Mouse (Mus musculus): Measurements from ENCODE around the gene Cdhr4.

Gene Cdhr4

GRCm38 (mm10) chr9:107992197-107992596, at the start of gene Cdhr4:
Gene Cdhr4, plus strand, starts transcription at chr9:107992497.
- DNase-seq (ENCODE audit: low read depth): no peak

GRCm38 (mm10) chr9:107947241-107948194, 44.8 kb upstream of the Cdhr4 start:
- DNase-seq (ENCODE audit: low read depth): no peak

GRCm38 (mm10) chr9:107949184-107949921, 42.9 kb upstream of the Cdhr4 start:
- no peak for DNase-seq (ENCODE audit: low read depth)

GRCm38 (mm10) chr9:107949922-107950235, 42.4 kb upstream of the Cdhr4 start, which contains the start of gene Traip:
Gene Traip, plus strand, starts transcription at chr9:107950136.
- DNase-seq (ENCODE audit: low read depth): no peak

GRCm38 (mm10) chr9:107950460-107951355, 41.6 kb upstream of the Cdhr4 start:
- DNase-seq (ENCODE audit: low read depth): peak; percentile 85

- no peak for DNase-seq (ENCODE audit: low read depth)
These were observed 36.5 kb upstream of the Cdhr4 start for GRCm38 (mm10) chr9:107955613-107956289.

- no peak for DNase-seq (ENCODE audit: low read depth)
These were observed 35.2 kb upstream of the Cdhr4 start for GRCm38 (mm10) chr9:107957141-107957540.

GRCm38 (mm10) chr9:107959896-107960295, 32.4 kb upstream of the Cdhr4 start:
- DNase-seq (ENCODE audit: low read depth): no peak

- DNase-seq (ENCODE audit: low read depth): no peak
These were observed 31.4 kb upstream of the Cdhr4 start for GRCm38 (mm10) chr9:107960928-107961327.

- no peak for DNase-seq (ENCODE audit: low read depth)
These were observed 30.9 kb upstream of the Cdhr4 start for GRCm38 (mm10) chr9:107961351-107961762.

- DNase-seq (ENCODE audit: low read depth): no peak
These were observed 30.4 kb upstream of the Cdhr4 start for GRCm38 (mm10) chr9:107961881-107962280.

GRCm38 (mm10) chr9:107962916-107963315, 29.4 kb upstream of the Cdhr4 start:
- DNase-seq (ENCODE audit: low read depth): no peak

GRCm38 (mm10) chr9:107963700-107964099, 28.6 kb upstream of the Cdhr4 start:
- DNase-seq (ENCODE audit: low read depth): peak; percentile 90

GRCm38 (mm10) chr9:107964681-107965080, 27.6 kb upstream of the Cdhr4 start:
- no peak for DNase-seq (ENCODE audit: low read depth)

- no peak for DNase-seq (ENCODE audit: low read depth)
These were observed 25.6 kb upstream of the Cdhr4 start for GRCm38 (mm10) chr9:107966676-107967075.

GRCm38 (mm10) chr9:107967437-107967836, 24.9 kb upstream of the Cdhr4 start:
- DNase-seq (ENCODE audit: low read depth): no peak

GRCm38 (mm10) chr9:107968531-107968930, 23.8 kb upstream of the Cdhr4 start:
- no peak for DNase-seq (ENCODE audit: low read depth)

GRCm38 (mm10) chr9:107970311-107970710, 22.0 kb upstream of the Cdhr4 start:
- no peak for DNase-seq (ENCODE audit: low read depth)

GRCm38 (mm10) chr9:107971690-107972541, 20.4 kb upstream of the Cdhr4 start:
- peak; percentile 48 for DNase-seq (ENCODE audit: low read depth)

- DNase-seq (ENCODE audit: low read depth): peak; percentile 34
These were observed 17.7 kb upstream of the Cdhr4 start for GRCm38 (mm10) chr9:107974491-107975171.
